Mouse (Mus musculus): ENCODE data around the gene Xcl1. TPM values are rescaled to one million over a fixed set of nuclear protein-coding genes. Genes with fewer than 3 reads are reported as not detected.

Xcl1 gene
- total RNA-seq, 2 experiments from 2014 or later = not detected

DNA sequence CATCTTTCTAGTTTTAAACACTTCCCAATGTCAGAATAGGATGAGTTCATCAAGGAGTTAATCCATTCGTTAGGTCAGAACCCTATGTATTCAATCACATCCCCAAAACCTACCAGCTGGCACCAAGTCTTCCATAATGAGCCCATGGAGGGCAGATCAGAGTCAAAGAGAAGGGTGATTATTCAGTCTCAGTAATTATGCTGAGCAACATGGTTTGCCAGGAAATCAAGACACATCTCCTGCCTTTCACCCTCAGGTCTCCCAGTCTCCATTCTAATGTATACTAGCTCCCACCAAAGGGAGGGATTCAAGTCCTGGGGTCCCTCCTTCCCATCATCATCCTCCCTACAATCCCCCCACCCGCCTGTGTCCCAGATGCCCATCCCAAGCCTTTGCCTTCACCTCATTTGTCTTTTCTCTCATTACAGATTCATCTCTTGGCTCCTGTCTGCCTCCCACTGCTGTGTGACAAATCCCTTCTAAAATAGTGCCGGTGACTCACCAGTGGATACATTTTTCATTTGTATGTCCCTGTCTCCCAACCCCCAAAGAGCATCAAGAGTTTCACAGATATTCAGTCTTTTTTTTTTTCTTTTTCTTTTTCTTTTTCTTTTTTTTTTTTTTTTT lies 8.7 kb downstream of the Xcl1 start:
- ATAC-seq (replicated peaks; ENCODE audit: low FRiP score, poor library complexity, severe bottlenecking) = no peak

DNA sequence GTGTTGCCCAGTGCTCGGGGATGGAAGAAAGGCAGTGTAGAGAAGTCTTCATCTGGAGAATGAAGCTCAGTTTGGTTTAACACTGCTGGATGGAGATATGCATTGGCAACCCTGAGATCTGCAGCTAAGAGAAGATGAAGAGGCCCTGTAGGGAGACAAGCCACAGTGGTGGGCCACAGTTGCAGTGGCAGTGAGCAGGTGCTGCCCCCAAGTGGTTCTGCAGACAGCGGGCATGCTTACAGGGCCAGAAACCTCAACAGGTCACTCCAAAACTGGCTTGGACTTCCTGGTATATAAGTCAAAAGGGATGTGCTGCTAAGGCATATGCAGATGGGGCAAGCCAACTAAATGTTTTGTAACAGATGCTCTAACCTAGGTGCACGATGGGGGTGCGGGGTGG lies 30.3 kb downstream of the Xcl1 start:
- no peak for ATAC-seq (replicated peaks; ENCODE audit: low FRiP score, poor library complexity, severe bottlenecking)

DNA sequence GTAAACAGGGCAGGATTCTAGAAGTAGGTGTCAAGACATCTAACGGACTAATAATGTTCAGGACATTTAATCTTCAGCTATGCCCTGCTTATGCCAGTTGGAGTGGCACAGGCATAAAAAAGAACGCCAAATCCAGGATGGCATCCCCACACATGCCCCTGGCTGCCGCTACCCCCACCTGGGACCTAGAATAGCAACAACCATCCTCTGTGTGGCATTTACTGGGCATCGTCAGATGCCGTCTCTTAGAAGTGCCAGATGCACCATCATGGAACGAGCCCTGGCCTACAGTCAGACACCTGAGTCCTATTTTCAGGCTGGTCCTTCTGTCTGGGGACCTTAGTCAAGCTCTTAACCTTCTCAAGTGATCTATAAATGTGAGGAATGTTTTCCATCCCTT lies 34.6 kb downstream of the Xcl1 start:
- no peak for ATAC-seq (replicated peaks; ENCODE audit: low FRiP score, poor library complexity, severe bottlenecking)

DNA sequence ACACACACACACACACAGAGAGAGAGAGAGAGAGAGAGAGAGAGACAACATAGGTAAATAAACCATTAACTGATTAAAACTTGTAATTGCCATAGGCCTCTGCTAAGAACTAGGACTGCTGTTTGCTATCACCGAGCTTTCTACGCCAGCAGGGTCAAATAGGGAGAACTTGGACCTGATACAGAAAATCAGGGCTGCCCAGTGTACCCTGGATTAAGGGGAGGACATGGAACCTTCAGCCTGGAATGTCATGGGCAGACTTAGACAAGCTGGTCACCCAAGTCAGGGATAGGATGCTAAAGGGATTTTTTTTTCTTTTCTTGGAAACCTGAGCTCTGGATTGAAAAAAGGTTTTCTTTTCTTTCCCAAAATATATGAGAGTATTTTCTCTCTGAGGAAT lies 35.1 kb downstream of the Xcl1 start:
- ATAC-seq (replicated peaks; ENCODE audit: low FRiP score, poor library complexity, severe bottlenecking) = no peak

DNA sequence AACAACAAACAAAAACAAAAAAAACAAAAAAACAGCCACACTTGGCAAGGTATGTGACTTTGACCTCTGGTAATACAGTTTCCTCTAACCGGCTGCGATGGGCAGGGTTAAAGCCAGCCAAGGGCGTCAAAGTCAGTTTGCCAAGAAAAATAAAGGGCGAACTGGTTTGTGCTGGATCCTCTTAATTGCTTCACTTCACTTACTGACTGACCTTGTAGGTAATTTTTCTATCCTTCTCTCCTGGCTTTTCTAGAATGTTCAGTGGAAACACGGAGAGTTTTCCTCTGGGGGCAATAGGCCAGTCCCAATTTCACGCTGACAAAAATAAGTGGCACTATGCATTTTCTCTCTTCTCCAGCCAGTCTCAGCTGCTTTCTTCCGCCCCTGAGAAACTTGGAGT lies 35.8 kb downstream of the Xcl1 start:
- no peak for ATAC-seq (replicated peaks; ENCODE audit: low FRiP score, poor library complexity, severe bottlenecking)

DNA sequence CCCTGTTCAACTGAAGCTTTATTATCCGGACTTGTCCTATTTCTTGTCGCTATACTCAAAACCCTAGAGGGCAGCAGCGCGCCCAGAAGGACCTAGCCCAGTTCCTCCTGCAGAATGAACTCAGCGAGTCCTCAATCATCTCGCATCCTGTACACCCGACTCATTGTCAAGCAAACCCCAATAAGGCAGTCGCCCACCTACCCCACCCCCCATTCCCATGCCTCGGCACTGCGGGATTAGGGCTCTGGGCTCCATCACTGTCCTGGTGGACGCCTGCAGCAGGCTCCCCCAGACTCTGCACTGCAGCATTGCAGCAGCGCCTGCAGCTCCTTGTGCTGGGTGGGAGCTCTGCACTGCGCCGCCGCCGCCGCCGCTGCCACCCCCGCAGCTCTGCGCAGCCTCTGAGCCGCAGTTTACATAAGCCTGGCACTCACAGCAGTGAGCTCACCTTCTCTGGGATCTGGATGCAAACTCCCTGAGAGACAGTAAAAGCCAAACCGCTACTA lies 36.4 kb downstream of the Xcl1 start:
- no peak for ATAC-seq (replicated peaks; ENCODE audit: low FRiP score, poor library complexity, severe bottlenecking)

DNA sequence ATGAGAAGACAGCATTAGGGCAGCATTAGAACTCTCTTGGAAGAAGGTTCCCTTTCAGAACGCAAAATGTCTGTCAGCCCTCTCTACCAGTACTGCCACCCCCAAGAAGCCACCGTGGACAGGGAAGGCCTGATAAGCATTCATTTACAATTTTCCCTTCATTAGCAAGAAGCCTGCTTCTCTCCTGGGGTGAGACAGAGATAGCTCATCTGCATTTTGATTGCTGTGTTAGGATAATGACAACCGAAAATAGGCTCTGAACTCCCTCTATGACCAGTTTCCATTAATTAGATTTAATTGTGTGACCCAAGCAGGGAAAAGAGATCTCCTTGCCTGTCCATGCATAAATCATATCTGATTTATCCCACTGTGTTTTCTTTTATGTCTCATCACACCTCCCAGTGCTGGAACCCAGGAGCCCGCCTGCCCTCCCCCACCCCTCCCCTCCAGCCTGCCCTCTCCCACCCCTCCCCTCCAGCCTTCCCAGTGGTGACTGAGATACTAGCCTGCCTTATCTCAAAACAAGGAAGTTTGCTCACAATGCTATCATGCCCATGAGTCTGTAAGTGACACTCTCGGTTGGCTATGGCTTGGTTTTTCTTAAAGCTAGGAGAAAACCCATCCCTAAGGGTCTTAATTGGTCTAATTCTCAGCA lies 38.0 kb downstream of the Xcl1 start:
- ATAC-seq (replicated peaks; ENCODE audit: low FRiP score, poor library complexity, severe bottlenecking) = no peak

DNA sequence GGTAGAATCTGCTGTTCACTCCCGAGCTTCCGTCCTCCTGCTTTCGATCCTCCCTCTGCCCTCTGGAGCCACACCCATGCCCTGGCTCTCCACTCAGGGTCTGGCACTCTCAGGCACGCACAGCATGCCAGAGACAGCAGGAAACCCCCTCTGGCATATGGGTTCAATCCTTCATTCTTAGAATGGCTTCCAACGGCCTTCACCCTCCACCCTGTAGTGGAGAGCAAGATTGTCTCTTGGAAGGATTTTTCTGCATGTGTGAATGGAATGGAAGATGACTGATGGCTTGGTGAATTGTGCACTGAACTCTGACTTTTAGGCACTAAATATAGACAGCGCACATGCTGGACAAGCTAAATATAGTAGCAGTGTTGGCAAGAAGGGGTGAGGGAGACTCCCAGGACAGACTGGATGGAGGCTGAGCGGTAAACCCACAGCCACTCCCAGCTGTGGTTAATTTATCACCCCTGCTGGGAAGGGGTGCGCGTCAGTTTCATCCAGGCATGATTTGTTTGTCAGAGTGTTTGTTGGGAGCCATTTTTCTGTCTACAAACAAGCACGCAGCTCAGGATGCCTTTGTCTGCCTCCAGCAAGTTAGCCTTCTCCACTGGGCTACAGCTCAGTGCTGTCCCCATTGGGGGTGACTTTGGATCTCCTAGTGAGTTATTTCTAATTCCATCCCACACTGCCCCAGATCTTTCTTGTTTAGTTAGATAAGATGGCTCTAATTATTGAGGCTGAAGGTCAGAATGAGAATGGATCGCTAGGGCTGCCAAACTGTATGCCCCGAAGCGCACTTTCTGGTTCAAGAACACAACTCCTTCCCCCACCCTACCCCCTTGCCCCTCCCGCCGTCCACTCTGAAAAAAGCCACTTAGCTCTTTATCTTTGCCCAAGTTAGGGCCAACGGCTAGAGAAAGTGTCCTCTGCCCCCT lies 38.8 kb downstream of the Xcl1 start:
- ATAC-seq (replicated peaks; ENCODE audit: low FRiP score, poor library complexity, severe bottlenecking) = no peak

DNA sequence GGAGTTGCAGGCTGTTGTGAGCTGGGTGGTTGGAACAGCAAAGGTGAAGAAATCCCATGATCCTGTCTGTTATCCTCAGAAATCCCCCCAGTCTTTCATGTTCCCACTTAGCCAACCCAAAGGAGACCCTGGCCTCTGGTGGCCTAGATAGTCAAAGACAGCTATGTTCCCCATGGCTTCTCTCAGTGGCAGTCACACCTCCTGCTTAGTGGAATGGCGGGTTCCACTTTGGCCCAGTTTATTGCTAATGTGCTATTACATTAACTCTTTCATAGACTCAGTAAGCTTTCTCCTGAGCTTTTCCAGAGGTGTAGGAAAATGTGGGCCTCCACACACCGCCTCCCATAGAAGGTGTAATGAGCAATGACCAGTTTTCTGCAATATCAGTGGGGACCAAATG lies 39.5 kb downstream of the Xcl1 start:
- no peak for ATAC-seq (replicated peaks; ENCODE audit: low FRiP score, poor library complexity, severe bottlenecking)

DNA sequence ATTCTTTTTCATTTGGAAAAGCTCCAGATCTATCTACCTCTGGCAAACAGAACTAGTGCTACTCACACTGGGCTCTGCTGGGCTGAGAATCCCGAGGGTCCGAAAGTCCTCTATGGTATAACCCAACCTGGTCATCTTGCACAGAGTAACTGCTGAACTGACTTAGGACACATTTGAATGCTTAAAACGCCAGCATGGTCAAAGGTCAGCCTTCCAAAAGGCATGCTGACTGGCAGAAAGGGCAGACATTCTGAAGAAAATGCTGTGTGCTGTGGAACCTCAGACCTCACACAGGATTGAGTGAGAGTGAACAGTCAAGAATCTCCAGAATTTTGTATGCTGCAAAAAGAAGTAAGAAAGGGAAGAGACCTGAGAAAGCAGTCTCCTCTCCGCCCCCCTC lies 45.0 kb downstream of the Xcl1 start:
- no peak for ATAC-seq (replicated peaks; ENCODE audit: low FRiP score, poor library complexity, severe bottlenecking)

DNA sequence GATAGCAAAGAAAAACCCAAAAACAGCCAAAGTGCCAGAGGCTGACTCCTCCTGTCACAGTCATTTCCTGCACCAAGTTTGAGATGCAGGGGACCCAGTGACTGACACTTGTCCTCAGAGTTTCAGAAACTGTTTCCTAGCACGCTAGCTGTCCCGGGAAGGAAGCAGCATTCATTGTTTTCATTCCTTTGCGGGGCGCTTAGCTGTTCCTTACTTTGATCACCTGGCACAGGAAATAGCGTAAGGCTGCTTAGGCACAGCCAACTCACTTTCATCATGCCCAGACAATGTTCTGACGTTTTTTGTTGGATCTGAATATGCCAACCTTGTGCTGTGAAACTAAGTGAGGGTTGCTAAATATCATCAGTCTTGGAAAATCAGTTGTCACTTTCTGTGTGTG lies 46.8 kb downstream of the Xcl1 start:
- ATAC-seq (replicated peaks; ENCODE audit: low FRiP score, poor library complexity, severe bottlenecking) = no peak

DNA sequence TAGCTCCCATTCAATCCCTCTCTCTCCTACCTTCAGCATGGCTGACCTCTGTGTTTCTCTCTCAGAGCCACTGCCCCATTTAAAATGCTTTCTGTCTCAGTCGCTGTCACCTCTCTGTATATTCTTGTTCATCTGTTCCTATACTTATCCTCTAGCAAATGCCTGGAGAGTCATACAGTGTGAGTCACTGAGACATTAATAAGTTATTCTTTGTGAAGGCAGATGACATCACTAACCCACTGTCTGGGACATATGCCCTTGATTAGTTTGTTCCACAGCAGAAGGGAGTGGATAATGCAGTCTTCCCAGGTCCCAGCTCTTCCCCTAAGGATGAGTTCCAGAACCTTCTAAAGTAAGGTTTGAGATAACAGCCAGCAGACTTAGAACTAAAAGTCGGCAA lies 47.6 kb downstream of the Xcl1 start:
- ATAC-seq (replicated peaks; ENCODE audit: low FRiP score, poor library complexity, severe bottlenecking) = no peak

DNA sequence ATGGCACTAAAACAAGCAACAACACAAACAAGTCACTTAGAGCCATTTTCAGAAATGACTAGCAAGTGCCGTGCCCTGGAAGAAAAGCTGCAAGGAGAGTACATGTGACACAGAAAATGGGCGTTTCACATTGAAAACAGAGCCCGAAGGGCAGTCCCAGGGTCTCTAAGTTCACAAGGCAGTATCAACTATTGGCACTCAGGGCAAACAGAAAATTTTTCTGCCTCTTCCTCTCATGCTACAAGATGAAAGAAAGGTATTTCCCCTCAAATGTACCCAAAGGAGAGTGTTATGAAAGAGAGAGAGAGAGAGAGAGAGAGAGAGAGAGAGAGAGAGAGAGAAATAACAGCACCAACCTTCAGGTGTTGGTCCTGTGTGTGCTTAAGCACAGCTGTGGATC lies 53.4 kb downstream of the Xcl1 start:
- no peak for ATAC-seq (replicated peaks; ENCODE audit: low FRiP score, poor library complexity, severe bottlenecking)

Other genes with a start within 250 kb of the Xcl1 start
- not detected in 2 replicates for gene Dpt, start 138.9 kb downstream of the Xcl1 start, total RNA-seq (2015; ENCODE audit: low replicate concordance)
- not detected in 2 replicates for gene Dpt, start 138.9 kb downstream of the Xcl1 start, total RNA-seq (2017; ENCODE audit: low replicate concordance)
- not detected in 2 replicates for gene Tbx19, start 225.2 kb upstream of the Xcl1 start, total RNA-seq (2015; ENCODE audit: low replicate concordance)
- not detected in 2 replicates for gene Tbx19, start 225.2 kb upstream of the Xcl1 start, total RNA-seq (2017; ENCODE audit: low replicate concordance)